Mouse (Mus musculus): ENCODE results near the gene Dkk2. TPM values are rescaled to one million over a fixed set of nuclear protein-coding genes. Genes with fewer than 3 reads are reported as not detected.

Dkk2 gene
- polyA plus RNA-seq, 1 experiment = 0.17 TPM

DNA sequence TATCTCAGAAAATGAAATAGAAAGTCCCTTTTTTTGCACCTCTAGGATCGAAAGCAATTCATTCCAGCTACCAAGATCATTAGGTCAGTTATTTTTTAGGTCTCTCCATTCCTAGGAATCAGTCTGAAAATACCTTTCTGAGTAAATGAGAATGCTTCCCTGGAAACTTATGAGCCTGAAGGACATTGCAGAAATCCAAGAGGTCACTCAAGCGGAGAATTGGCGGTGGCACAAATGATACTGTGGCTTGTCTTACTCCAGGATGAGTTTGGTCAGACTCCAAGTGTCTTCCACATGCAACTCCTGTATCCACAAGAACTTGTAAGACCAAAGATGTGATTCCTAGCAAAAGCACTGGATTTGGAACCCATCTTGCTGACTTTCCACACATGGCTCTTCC, 21.7 kb upstream of the Dkk2 start:
- no peak overlapping the region for H3K4me3 ChIP-seq

DNA sequence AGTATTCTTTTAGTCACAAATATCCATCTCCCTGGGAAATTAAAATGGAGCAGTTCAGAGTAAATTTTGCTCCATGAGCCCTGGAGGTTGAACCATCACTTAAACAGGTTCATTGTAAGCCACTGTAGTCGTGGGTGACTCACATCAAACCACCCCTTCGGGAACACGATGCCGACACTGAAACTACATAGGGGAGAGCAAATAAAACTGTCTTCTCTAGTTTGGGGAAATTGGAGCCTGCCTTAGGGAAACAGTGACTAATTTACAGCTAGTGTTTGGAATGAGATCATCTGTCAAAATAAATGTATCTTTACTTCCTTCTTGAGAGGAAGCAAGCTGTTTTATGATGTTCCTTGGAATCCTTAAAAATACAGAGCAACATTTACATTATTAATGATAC, 21.1 kb upstream of the Dkk2 start:
- Histone ChIP-seq H3K79me2 (ENCODE audit: control insufficient read depth, insufficient read depth) (no peaks in the 10 kb centered on the region), H3K36me3 (ENCODE audit: control insufficient read depth, insufficient read depth) (no peaks in the 10 kb centered on the region), H3K4me2 (ENCODE audit: low read depth) (peak overlapping the region; percentile 27), H3K27me3 (ENCODE audit: control insufficient read depth, insufficient read depth, insufficient read length) (no peaks in the 10 kb centered on the region), H3K4me3 (no peak overlapping the region), H3ac (ENCODE audit: control insufficient read depth, insufficient read length) (no peak overlapping the region)
- TF ChIP-seq CEBPB (IDR thresholded peaks at IDR 0.05; ENCODE audit: insufficient read depth, poor library complexity, severe bottlenecking) (no peak), MYOG (IDR thresholded peaks at IDR 0.05; ENCODE audit: control insufficient read depth in 1 of 3, insufficient read depth in 1 of 3, insufficient read length in 2 of 3, low read depth in 2 of 3) (no peak), TCF12 (IDR thresholded peaks at IDR 0.05; ENCODE audit: insufficient read depth, poor library complexity, severe bottlenecking) (no peak), SRF (IDR thresholded peaks at IDR 0.05; ENCODE audit: control insufficient read depth, insufficient read length, low read depth) (no peak), TCF3 (IDR thresholded peaks at IDR 0.05; ENCODE audit: insufficient read length, low read depth) (no peak), POLR2A (IDR thresholded peaks at IDR 0.05; ENCODE audit: insufficient read length, low read depth) (no peak), USF1 (IDR thresholded peaks at IDR 0.05; ENCODE audit: low read depth) (no peak), REST (IDR thresholded peaks at IDR 0.05; ENCODE audit: insufficient read depth, insufficient read length) (no peak), MYOD1 (IDR thresholded peaks at IDR 0.05; ENCODE audit: control insufficient read depth in 1 of 3, insufficient read length in 2 of 3, low read depth in 2 of 3) (no peak), E2F4 (IDR thresholded peaks at IDR 0.05; ENCODE audit: insufficient read depth) (no peak), MAX (IDR thresholded peaks at IDR 0.05; ENCODE audit: low read depth) (no peak), POLR2AphosphoS2 (IDR thresholded peaks at IDR 0.05; ENCODE audit: insufficient read length, low read depth) (no peak)

More for the DNA sequence above, 21.7 kb upstream of the Dkk2 start:
- no peaks in the 10 kb centered on the region for H3K27me3 ChIP-seq (ENCODE audit: control insufficient read depth, insufficient read depth, insufficient read length)
- no peak overlapping the region for H3ac ChIP-seq (ENCODE audit: control insufficient read depth, insufficient read length)
- no peaks in the 10 kb centered on the region for H3K36me3 ChIP-seq (ENCODE audit: control insufficient read depth, insufficient read depth)
- H3K79me2 ChIP-seq (ENCODE audit: control insufficient read depth, insufficient read depth) = no peaks in the 10 kb centered on the region
- TF ChIP-seq MAX (IDR thresholded peaks at IDR 0.05; ENCODE audit: low read depth) (no peak), MYOG (IDR thresholded peaks at IDR 0.05; ENCODE audit: control insufficient read depth in 1 of 3, insufficient read depth in 1 of 3, insufficient read length in 2 of 3, low read depth in 2 of 3) (no peak), E2F4 (IDR thresholded peaks at IDR 0.05; ENCODE audit: insufficient read depth) (no peak), TCF12 (IDR thresholded peaks at IDR 0.05; ENCODE audit: insufficient read depth, poor library complexity, severe bottlenecking) (no peak), SRF (IDR thresholded peaks at IDR 0.05; ENCODE audit: control insufficient read depth, insufficient read length, low read depth) (no peak), CEBPB (IDR thresholded peaks at IDR 0.05; ENCODE audit: insufficient read depth, poor library complexity, severe bottlenecking) (no peak), REST (IDR thresholded peaks at IDR 0.05; ENCODE audit: insufficient read depth, insufficient read length) (no peak), POLR2AphosphoS2 (IDR thresholded peaks at IDR 0.05; ENCODE audit: insufficient read length, low read depth) (no peak), USF1 (IDR thresholded peaks at IDR 0.05; ENCODE audit: low read depth) (no peak), MYOD1 (IDR thresholded peaks at IDR 0.05; ENCODE audit: control insufficient read depth in 1 of 3, insufficient read length in 2 of 3, low read depth in 2 of 3) (no peak), POLR2A (IDR thresholded peaks at IDR 0.05; ENCODE audit: insufficient read length, low read depth) (no peak), TCF3 (IDR thresholded peaks at IDR 0.05; ENCODE audit: insufficient read length, low read depth) (no peak)
- no peak overlapping the region for H3K4me2 ChIP-seq (ENCODE audit: low read depth)

DNA sequence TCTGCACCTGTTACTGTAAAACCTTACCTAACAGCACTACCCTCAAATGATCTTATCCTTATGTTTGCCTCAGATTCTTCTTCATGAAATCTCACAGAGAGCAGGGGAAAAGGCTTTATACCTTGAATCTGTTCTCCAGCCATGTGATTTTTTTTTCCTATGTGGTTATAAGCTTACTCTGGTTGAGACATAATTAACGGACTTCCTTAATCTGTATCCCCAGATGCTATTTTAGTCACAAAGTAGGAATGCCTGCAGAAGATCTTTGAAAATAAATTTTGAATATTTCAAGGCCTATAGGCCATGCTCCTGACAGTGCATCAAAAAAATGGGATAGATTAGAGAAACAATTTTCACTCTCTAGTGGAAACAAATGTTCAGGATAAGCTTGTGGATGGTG, 20.2 kb upstream of the Dkk2 start:
- no peak overlapping the region for H3K4me2 ChIP-seq (ENCODE audit: low read depth)
- no peak overlapping the region for H3K4me3 ChIP-seq
- H3K36me3 ChIP-seq (ENCODE audit: control insufficient read depth, insufficient read depth) = no peaks in the 10 kb centered on the region
- no peaks in the 10 kb centered on the region for H3K79me2 ChIP-seq (ENCODE audit: control insufficient read depth, insufficient read depth)
- H3ac ChIP-seq (ENCODE audit: control insufficient read depth, insufficient read length) = no peak overlapping the region
- TF ChIP-seq POLR2AphosphoS2 (IDR thresholded peaks at IDR 0.05; ENCODE audit: insufficient read length, low read depth) = no peak
- no peak for TF ChIP-seq MAX (IDR thresholded peaks at IDR 0.05; ENCODE audit: low read depth)
- TF ChIP-seq REST (IDR thresholded peaks at IDR 0.05; ENCODE audit: insufficient read depth, insufficient read length) = no peak
- TF ChIP-seq TCF12 (IDR thresholded peaks at IDR 0.05; ENCODE audit: insufficient read depth, poor library complexity, severe bottlenecking) = no peak
- no peak for TF ChIP-seq E2F4 (IDR thresholded peaks at IDR 0.05; ENCODE audit: insufficient read depth)
- no peak for TF ChIP-seq MYOD1 (IDR thresholded peaks at IDR 0.05; ENCODE audit: control insufficient read depth in 1 of 3, insufficient read length in 2 of 3, low read depth in 2 of 3)
- no peak for TF ChIP-seq USF1 (IDR thresholded peaks at IDR 0.05; ENCODE audit: low read depth)
- TF ChIP-seq SRF (IDR thresholded peaks at IDR 0.05; ENCODE audit: control insufficient read depth, insufficient read length, low read depth) = no peak
- TF ChIP-seq CEBPB (IDR thresholded peaks at IDR 0.05; ENCODE audit: insufficient read depth, poor library complexity, severe bottlenecking) = no peak
- TF ChIP-seq TCF3 (IDR thresholded peaks at IDR 0.05; ENCODE audit: insufficient read length, low read depth) = no peak
- TF ChIP-seq MYOG (IDR thresholded peaks at IDR 0.05; ENCODE audit: control insufficient read depth in 1 of 3, insufficient read depth in 1 of 3, insufficient read length in 2 of 3, low read depth in 2 of 3) = no peak
- TF ChIP-seq POLR2A (IDR thresholded peaks at IDR 0.05; ENCODE audit: insufficient read length, low read depth) = no peak
- no peaks in the 10 kb centered on the region for H3K27me3 ChIP-seq (ENCODE audit: control insufficient read depth, insufficient read depth, insufficient read length)

DNA sequence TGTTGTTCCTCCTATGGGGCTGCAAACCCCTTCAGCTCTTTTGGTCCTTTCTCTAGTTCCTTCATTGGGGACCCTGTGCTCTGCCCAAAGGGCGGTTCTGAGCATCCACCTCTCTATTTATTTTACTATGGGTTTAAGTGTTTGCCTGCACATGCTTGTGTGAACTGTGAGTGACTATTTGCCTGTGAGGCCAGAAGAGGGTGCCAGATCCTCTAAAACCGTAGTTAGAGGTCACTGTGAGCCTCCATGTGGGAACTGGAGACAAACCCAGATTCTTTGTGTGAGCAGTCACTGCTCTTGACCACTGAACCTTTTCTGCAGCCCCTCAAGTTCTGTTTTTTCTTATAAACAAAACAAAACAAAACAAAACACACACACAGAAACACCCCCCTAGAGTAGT, 14.1 kb upstream of the Dkk2 start:
- H3K4me3 ChIP-seq = no peak overlapping the region
- no peak overlapping the region for H3K4me2 ChIP-seq (ENCODE audit: low read depth)
- H3ac ChIP-seq (ENCODE audit: control insufficient read depth, insufficient read length) = no peak overlapping the region
- H3K27me3 ChIP-seq (ENCODE audit: control insufficient read depth, insufficient read depth, insufficient read length) = no peaks in the 10 kb centered on the region
- H3K36me3 ChIP-seq (ENCODE audit: control insufficient read depth, insufficient read depth) = no peaks in the 10 kb centered on the region
- TF ChIP-seq MYOG (IDR thresholded peaks at IDR 0.05; ENCODE audit: control insufficient read depth in 1 of 3, insufficient read depth in 1 of 3, insufficient read length in 2 of 3, low read depth in 2 of 3) (no peak), REST (IDR thresholded peaks at IDR 0.05; ENCODE audit: insufficient read depth, insufficient read length) (no peak), MYOD1 (IDR thresholded peaks at IDR 0.05; ENCODE audit: control insufficient read depth in 1 of 3, insufficient read length in 2 of 3, low read depth in 2 of 3) (no peak), CEBPB (IDR thresholded peaks at IDR 0.05; ENCODE audit: insufficient read depth, poor library complexity, severe bottlenecking) (no peak), POLR2AphosphoS2 (IDR thresholded peaks at IDR 0.05; ENCODE audit: insufficient read length, low read depth) (no peak), USF1 (IDR thresholded peaks at IDR 0.05; ENCODE audit: low read depth) (no peak), E2F4 (IDR thresholded peaks at IDR 0.05; ENCODE audit: insufficient read depth) (no peak), TCF12 (IDR thresholded peaks at IDR 0.05; ENCODE audit: insufficient read depth, poor library complexity, severe bottlenecking) (no peak), POLR2A (IDR thresholded peaks at IDR 0.05; ENCODE audit: insufficient read length, low read depth) (no peak), SRF (IDR thresholded peaks at IDR 0.05; ENCODE audit: control insufficient read depth, insufficient read length, low read depth) (no peak), TCF3 (IDR thresholded peaks at IDR 0.05; ENCODE audit: insufficient read length, low read depth) (no peak), MAX (IDR thresholded peaks at IDR 0.05; ENCODE audit: low read depth) (no peak)
- no peaks in the 10 kb centered on the region for H3K79me2 ChIP-seq (ENCODE audit: control insufficient read depth, insufficient read depth)
